Mouse (Mus musculus) lung, adult 2 months (tissue): ENCODE results near the gene Vdac2. TPM values are rescaled to one million over a fixed set of nuclear protein-coding genes. Genes with fewer than 3 reads are reported as not detected.
A peak's percentile ranks its signal among the peaks of the same experiment; 100 is the strongest.

Experiments used
- DNase-seq: peaks from one replicate; pipeline ENCODE4 v3.0.0; 2022
- H3K4me1 ChIP-seq: fragments of 200-500 bp; 2 replicates; pipeline ENCODE4 v1.6.1; 2011; ENCODE audit warnings: low read length; ENCODE audit not compliant: control insufficient read depth, insufficient read depth
- H3K4me3 ChIP-seq: fragments of 200-500 bp; replicated peaks from 2 replicates; pipeline ENCODE3; 2011; ENCODE audit warnings: low read depth, mild to moderate bottlenecking, control low read depth, low read length; ENCODE audit errors: extremely low read depth
- CTCF ChIP-seq: fragments of 200-500 bp; IDR thresholded peaks from 2 replicates; pipeline ENCODE4 v1.5.1; 2011; ENCODE audit warnings: mild to moderate bottlenecking, low read length, control low read depth; ENCODE audit not compliant: insufficient read depth
- POLR2A ChIP-seq: fragments of 200-500 bp; IDR thresholded peaks from 2 replicates; pipeline ENCODE4 v1.6.1; 2011; ENCODE audit warnings: low read depth, mild to moderate bottlenecking, control low read depth, low read length, borderline replicate concordance; ENCODE audit errors: extremely low read depth
- WGBS: fragments of 180-500 bp; shearing (Covaris S2); methylation state at CpG from one replicate; pipeline ENCODE4 v1.1.7; 2018; 5-methylcytosine and 5-hydroxymethylcytosine counted together
- polyA plus RNA-seq: library from polyadenylated mRNA; depleted of rRNA; stranded (reverse); fragments of >200 nt; gene quantifications from 2 replicates; pipeline ENCODE4 v1.2.3, GENCODE M21; 2012

Gene Vdac2
- polyA plus RNA-seq, 1 experiment = 95.7 TPM

GRCm38 (mm10) chr14:21849524-21850418 lies 24.7 kb downstream of the Vdac2 start:
- TF ChIP-seq CTCF = no peak
- TF ChIP-seq POLR2A = no peak
- no peak for DNase-seq
- H3K4me3 ChIP-seq = no peak overlapping the region
- 77% methylated on average over 13 of the region's 13 CpGs for WGBS
- H3K4me1 ChIP-seq = peaks cover 12% of the 10 kb centered on the region

- 78% methylated on average over 24 of the region's 24 CpGs for WGBS
- no peak for DNase-seq
Measured at GRCm38 (mm10) chr14:21850419-21851127, 25.5 kb downstream of the Vdac2 start.

DNA sequence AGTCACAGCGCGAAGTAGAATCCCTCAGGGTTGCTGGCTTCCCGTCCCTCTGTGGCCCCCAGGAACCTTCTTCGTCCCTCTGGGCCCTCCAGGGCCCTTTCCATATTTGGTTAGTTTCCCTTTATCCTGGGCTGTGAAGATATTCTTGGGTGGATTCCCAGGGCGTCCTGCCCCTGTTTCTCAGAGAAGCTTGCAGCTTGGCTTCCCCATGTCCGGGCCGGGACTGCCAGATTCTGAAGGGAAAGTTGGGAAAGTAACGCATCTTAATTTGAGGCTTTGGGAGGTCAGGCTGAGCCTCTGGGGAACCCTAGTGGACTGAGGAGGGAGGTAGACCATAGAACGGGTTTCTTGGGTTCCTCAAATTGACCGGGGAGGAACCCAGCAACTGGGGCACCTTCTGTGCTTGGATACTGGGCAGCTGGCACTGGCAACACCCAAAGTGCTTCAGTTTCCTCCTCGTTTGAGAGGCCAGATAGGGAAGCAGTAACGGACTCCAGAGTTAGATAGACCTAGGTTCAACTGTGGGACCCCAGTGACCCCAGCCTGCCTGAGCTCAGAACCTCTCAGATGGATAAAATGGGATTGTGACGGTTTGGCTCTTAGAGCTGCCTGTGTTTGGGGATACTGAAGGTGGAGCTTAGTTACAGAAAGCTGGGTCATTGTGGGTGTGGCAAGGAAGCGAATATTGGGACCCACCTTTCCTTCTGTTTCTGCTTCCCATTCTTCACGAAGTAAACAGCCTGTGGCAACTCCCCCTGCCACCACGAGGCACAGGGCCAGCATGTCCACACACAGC lies 27.2 kb downstream of the Vdac2 start:
- H3K4me1 ChIP-seq = peaks cover 11% of the 10 kb centered on the region
- DNase-seq = peak; percentile 30
- 43% methylated on average over 16 of the region's 16 CpGs for WGBS
- no peak overlapping the region for H3K4me3 ChIP-seq
- peak; percentile 35; the same call in 1 of the 2 replicates for TF ChIP-seq POLR2A
- no peak for TF ChIP-seq CTCF

More at GRCm38 (mm10) chr14:21850419-21851127, 25.5 kb downstream of the Vdac2 start:
- TF ChIP-seq POLR2A = no peak
- no peak for TF ChIP-seq CTCF
- peaks cover 12% of the 10 kb centered on the region for H3K4me1 ChIP-seq
- H3K4me3 ChIP-seq = no peak overlapping the region

GRCm38 (mm10) chr14:21853456-21854109 lies 28.5 kb downstream of the Vdac2 start:
- WGBS = 6% methylated on average over 17 of the region's 17 CpGs
- Histone ChIP-seq H3K4me1 (peaks cover 5% of the 10 kb centered on the region), H3K4me3 (no peak overlapping the region)
- TF ChIP-seq CTCF = peak; percentile 67
- TF ChIP-seq POLR2A = no peak
- DNase-seq = peak; percentile 66

GRCm38 (mm10) chr14:21854271-21854670 lies 29.2 kb downstream of the Vdac2 start:
- 38% methylated on average over 9 of the region's 9 CpGs for WGBS
- peaks cover 5% of the 10 kb centered on the region for H3K4me1 ChIP-seq
- DNase-seq = no peak
- H3K4me3 ChIP-seq = no peak overlapping the region
- TF ChIP-seq CTCF = no peak
- TF ChIP-seq POLR2A = no peak

DNA sequence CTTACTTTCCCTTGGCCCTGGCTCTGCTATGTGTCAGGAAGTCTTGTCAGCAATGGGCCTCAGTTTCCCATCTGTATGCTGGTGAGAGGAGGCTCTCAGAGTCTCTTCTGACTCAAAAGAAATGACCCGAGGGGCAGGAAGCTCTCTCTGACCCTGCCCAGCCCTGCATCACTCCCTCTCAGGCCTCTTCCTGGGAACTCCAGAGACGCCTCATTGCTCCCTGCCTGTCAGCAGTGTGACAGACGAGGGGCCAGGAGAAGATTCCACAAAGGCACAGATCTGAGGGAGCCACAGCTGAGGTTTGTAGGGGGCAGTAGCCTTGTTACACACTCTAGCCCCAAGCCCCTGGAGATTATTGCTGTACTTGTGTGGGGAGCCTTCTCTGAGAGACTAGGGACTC lies 30.9 kb downstream of the Vdac2 start:
- Histone ChIP-seq H3K4me3 (no peak overlapping the region), H3K4me1 (peaks cover 5% of the 10 kb centered on the region)
- WGBS = 55% methylated on average over 3 of the region's 3 CpGs
- TF ChIP-seq POLR2A (no peak), CTCF (no peak)
- no peak for DNase-seq

DNA sequence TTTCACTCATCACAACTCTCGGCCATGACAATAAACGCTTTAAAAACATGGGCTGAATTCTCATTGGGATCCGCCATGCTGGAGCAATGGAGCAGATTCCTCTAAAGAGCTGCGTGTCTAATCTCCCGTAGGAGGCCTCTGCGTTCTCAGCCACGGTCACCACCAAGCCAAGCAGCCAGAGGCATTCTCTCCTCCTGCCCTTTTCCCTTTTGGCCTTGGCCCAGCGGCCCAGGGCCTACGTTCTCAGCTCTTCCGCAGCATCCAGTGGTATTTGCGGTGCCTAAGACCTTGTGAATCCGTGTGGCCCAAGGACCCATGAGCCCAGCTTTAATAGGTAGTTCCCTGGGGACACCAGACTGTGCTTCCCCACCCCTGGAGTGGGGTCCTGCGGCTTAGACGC lies 31.8 kb downstream of the Vdac2 start:
- no peak overlapping the region for H3K4me3 ChIP-seq
- H3K4me1 ChIP-seq = peaks cover 5% of the 10 kb centered on the region
- WGBS = 93% methylated on average over 14 of the region's 14 CpGs
- no peak for DNase-seq
- TF ChIP-seq POLR2A (no peak), CTCF (no peak)

DNA sequence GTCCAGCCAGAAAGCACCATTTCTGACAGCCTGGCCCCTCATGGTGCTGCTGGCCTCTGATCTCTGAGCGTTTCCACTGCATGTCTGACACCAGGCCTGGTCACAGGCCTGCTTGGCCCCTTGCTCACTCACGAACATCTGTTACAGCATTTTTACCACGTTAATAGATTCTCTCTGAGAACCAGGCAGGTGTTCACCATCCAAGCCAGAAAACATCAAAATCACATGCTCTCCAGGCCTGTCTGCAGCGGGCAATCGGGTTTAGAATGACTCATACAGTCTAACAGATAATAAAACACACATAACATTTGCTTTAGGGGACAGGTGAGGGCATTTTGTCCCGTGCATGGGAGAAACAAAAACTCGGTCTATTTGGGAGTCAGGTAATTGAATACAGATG lies 41.3 kb downstream of the Vdac2 start:
- Histone ChIP-seq H3K4me1 (no peaks in the 10 kb centered on the region), H3K4me3 (no peak overlapping the region)
- no peak for DNase-seq
- no peak for TF ChIP-seq CTCF
- 64% methylated on average over 7 of the region's 7 CpGs for WGBS

DNA sequence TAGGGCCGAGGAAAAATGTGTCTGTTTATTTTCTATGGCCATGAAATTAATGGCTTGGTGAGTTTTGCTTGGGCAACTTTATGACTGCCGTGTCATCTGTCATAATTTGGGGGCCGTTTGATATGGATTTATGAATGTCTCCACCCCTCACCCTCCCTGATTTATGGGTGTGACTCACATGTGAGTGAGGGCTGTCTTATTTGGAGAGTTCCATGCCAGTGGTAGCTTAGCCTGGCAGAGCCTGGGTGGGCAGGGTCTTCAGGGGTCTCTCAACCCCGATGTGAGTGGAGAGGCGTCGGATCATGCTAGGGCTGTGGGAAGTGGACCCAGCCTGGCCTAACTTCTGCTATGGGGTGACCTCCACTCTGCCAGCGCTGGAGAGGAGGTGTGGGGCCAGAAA lies 41.8 kb downstream of the Vdac2 start:
- no peak for DNase-seq
- Histone ChIP-seq H3K4me1 (no peaks in the 10 kb centered on the region), H3K4me3 (no peak overlapping the region)
- WGBS = 90% methylated on average over 7 of the region's 7 CpGs
- no peak for TF ChIP-seq POLR2A
- TF ChIP-seq CTCF = no peak
